Mouse (Mus musculus) G1E (cell line): ENCODE data around the gene Lrp11.

Experiments
- CTCF ChIP-seq: IDR thresholded peaks from 2 replicates; pipeline ENCODE4 v1.5.1; 2012; ENCODE audit warnings: low read depth, low read length, inconsistent platforms, mixed read lengths
- GATA2 ChIP-seq: IDR thresholded peaks from 2 replicates; pipeline ENCODE4 v1.6.1; 2012; ENCODE audit warnings: low read depth, low read length, inconsistent platforms, borderline replicate concordance
- TAL1 ChIP-seq: conservative IDR thresholded peaks from 2 replicates; pipeline ENCODE4 v1.6.1; 2012; ENCODE audit warnings: low read depth, low read length, inconsistent platforms, mixed read lengths

GRCm38 (mm10) chr10:7667342-7667802 lies 77.8 kb downstream of the Lrp11 start, which contains the start of gene Nup43:
- no peak for TF ChIP-seq GATA2
- no peak for TF ChIP-seq CTCF
- no peak for TF ChIP-seq TAL1
